Mouse (Mus musculus): ENCODE results near the gene Vps8. TPM values are rescaled to one million over a fixed set of nuclear protein-coding genes. Genes with fewer than 3 reads are reported as not detected.

The Vps8 gene
- polyA plus RNA-seq, 1 experiment from 2014 or later = 32.5 TPM

GRCm38 (mm10) chr16:21492894-21493293 lies 70.0 kb downstream of the Vps8 start:
- peaks cover 11% of the 10 kb centered on the region for H3K36me3 ChIP-seq
- no peaks in the 10 kb centered on the region for H3K27me3 ChIP-seq
- peaks cover 8% of the 10 kb centered on the region; the same call in 1 of the 2 replicates for H3K4me1 ChIP-seq (replicated peaks)
- no peaks in the 10 kb centered on the region for H3K9me3 ChIP-seq
- no peak overlapping the region for H3K4me2 ChIP-seq
- 0 out of 2 replicates have a peak overlapping the region, but pooled peaks have one; percentile 34 for H3K27ac ChIP-seq (replicated peaks)
- no peak overlapping the region for H3K9ac ChIP-seq
- ATAC-seq (ENCODE audit: low FRiP score, low read depth) = no peak
- WGBS = 16% methylated on average over 2 of the region's 2 CpGs
- H3K4me3 ChIP-seq = no peak overlapping the region

- no peak overlapping the region for H3K4me3 ChIP-seq
- H3K27me3 ChIP-seq = no peaks in the 10 kb centered on the region
- 92% methylated on average over 6 of the region's 6 CpGs for WGBS
- no peaks in the 10 kb centered on the region for H3K9me3 ChIP-seq
- H3K27ac ChIP-seq (replicated peaks) = no peak overlapping the region
- H3K36me3 ChIP-seq = peaks cover 11% of the 10 kb centered on the region
- no peak overlapping the region for H3K4me2 ChIP-seq
- ATAC-seq (ENCODE audit: low FRiP score, low read depth) = no peak
- peaks cover 8% of the 10 kb centered on the region; the same call in 1 of the 2 replicates for H3K4me1 ChIP-seq (replicated peaks)
- H3K9ac ChIP-seq = no peak overlapping the region
Observed at GRCm38 (mm10) chr16:21494681-21495080, 71.8 kb downstream of the Vps8 start.

GRCm38 (mm10) chr16:21496799-21497198 lies 73.9 kb downstream of the Vps8 start:
- ATAC-seq (ENCODE audit: low FRiP score, low read depth) = no peak
- H3K9ac ChIP-seq = no peak overlapping the region
- no peak overlapping the region for H3K4me2 ChIP-seq
- WGBS = 92% methylated on average over 9 of the region's 9 CpGs
- no peaks in the 10 kb centered on the region for H3K9me3 ChIP-seq
- H3K27ac ChIP-seq (replicated peaks) = no peak overlapping the region
- no peak overlapping the region for H3K4me3 ChIP-seq
- peaks cover 8% of the 10 kb centered on the region; the same call in 1 of the 2 replicates for H3K4me1 ChIP-seq (replicated peaks)
- H3K36me3 ChIP-seq = peaks cover 16% of the 10 kb centered on the region
- no peaks in the 10 kb centered on the region for H3K27me3 ChIP-seq

GRCm38 (mm10) chr16:21497627-21498026 lies 74.7 kb downstream of the Vps8 start:
- Histone ChIP-seq H3K4me2 (no peak overlapping the region), H3K4me1 (replicated peaks) (peaks cover 6% of the 10 kb centered on the region; the same call in 1 of the 2 replicates), H3K9me3 (no peaks in the 10 kb centered on the region), H3K36me3 (peaks cover 16% of the 10 kb centered on the region), H3K27ac (replicated peaks) (no peak overlapping the region), H3K27me3 (no peaks in the 10 kb centered on the region), H3K9ac (no peak overlapping the region), H3K4me3 (no peak overlapping the region)
- no peak for ATAC-seq (ENCODE audit: low FRiP score, low read depth)
- WGBS = 77% methylated on average over 3 of the region's 3 CpGs

GRCm38 (mm10) chr16:21498984-21499383 lies 76.1 kb downstream of the Vps8 start:
- no peaks in the 10 kb centered on the region for H3K4me1 ChIP-seq (replicated peaks)
- ATAC-seq (ENCODE audit: low FRiP score, low read depth) = no peak
- WGBS = 93% methylated on average over 4 of the region's 4 CpGs

GRCm38 (mm10) chr16:21499656-21500055 lies 76.7 kb downstream of the Vps8 start:
- 83% methylated on average over 7 of the region's 7 CpGs for WGBS

More at GRCm38 (mm10) chr16:21498984-21499383, 76.1 kb downstream of the Vps8 start:
- Histone ChIP-seq H3K4me2 (no peak overlapping the region), H3K9ac (no peak overlapping the region), H3K4me3 (no peak overlapping the region), H3K36me3 (peaks cover 16% of the 10 kb centered on the region), H3K27me3 (no peaks in the 10 kb centered on the region), H3K9me3 (no peaks in the 10 kb centered on the region), H3K27ac (replicated peaks) (no peak overlapping the region)

GRCm38 (mm10) chr16:21518833-21519232 lies 95.9 kb downstream of the Vps8 start:
- H3K9ac ChIP-seq = no peak overlapping the region
- H3K36me3 ChIP-seq = 0 out of 2 replicates have a peak, but pooled peaks cover 8% of the 10 kb centered on the region
- H3K4me3 ChIP-seq = no peak overlapping the region
- H3K4me1 ChIP-seq (replicated peaks) = no peaks in the 10 kb centered on the region
- no peak overlapping the region for H3K4me2 ChIP-seq
- H3K9me3 ChIP-seq = no peaks in the 10 kb centered on the region
- WGBS = 94% methylated on average over 9 of the region's 9 CpGs
- no peaks in the 10 kb centered on the region for H3K27me3 ChIP-seq
- ATAC-seq (ENCODE audit: low FRiP score, low read depth) = no peak
- H3K27ac ChIP-seq (replicated peaks) = no peak overlapping the region

More at GRCm38 (mm10) chr16:21499656-21500055, 76.7 kb downstream of the Vps8 start:
- Histone ChIP-seq H3K9me3 (no peaks in the 10 kb centered on the region), H3K4me3 (no peak overlapping the region), H3K27ac (replicated peaks) (no peak overlapping the region), H3K9ac (no peak overlapping the region), H3K36me3 (peaks cover 19% of the 10 kb centered on the region), H3K4me1 (replicated peaks) (no peaks in the 10 kb centered on the region), H3K4me2 (no peak overlapping the region), H3K27me3 (no peaks in the 10 kb centered on the region)
- no peak for ATAC-seq (ENCODE audit: low FRiP score, low read depth)

- Histone ChIP-seq H3K9ac (no peak overlapping the region), H3K4me3 (no peak overlapping the region), H3K9me3 (no peaks in the 10 kb centered on the region), H3K4me2 (no peak overlapping the region), H3K27ac (replicated peaks) (no peak overlapping the region), H3K4me1 (replicated peaks) (no peaks in the 10 kb centered on the region), H3K27me3 (no peaks in the 10 kb centered on the region), H3K36me3 (0 out of 2 replicates have a peak, but pooled peaks cover 8% of the 10 kb centered on the region)
- no peak for ATAC-seq (ENCODE audit: low FRiP score, low read depth)
Observed at GRCm38 (mm10) chr16:21519785-21520184, 96.9 kb downstream of the Vps8 start.

GRCm38 (mm10) chr16:21523738-21524137 lies 100.8 kb downstream of the Vps8 start:
- 87% methylated on average over 4 of the region's 4 CpGs for WGBS
- H3K36me3 ChIP-seq = 0 out of 2 replicates have a peak, but pooled peaks cover 3% of the 10 kb centered on the region
- no peaks in the 10 kb centered on the region for H3K4me1 ChIP-seq (replicated peaks)
- no peak overlapping the region for H3K4me2 ChIP-seq
- ATAC-seq (ENCODE audit: low FRiP score, low read depth) = no peak
- H3K27me3 ChIP-seq = no peaks in the 10 kb centered on the region
- no peak overlapping the region for H3K27ac ChIP-seq (replicated peaks)
- H3K9ac ChIP-seq = no peak overlapping the region
- H3K9me3 ChIP-seq = no peaks in the 10 kb centered on the region
- no peak overlapping the region for H3K4me3 ChIP-seq

GRCm38 (mm10) chr16:21525376-21525775 lies 102.5 kb downstream of the Vps8 start:
- Histone ChIP-seq H3K4me2 (no peak overlapping the region), H3K9me3 (no peaks in the 10 kb centered on the region), H3K27ac (replicated peaks) (no peak overlapping the region), H3K4me1 (replicated peaks) (no peaks in the 10 kb centered on the region), H3K4me3 (no peak overlapping the region), H3K36me3 (0 out of 2 replicates have a peak, but pooled peaks cover 3% of the 10 kb centered on the region), H3K9ac (no peak overlapping the region), H3K27me3 (no peaks in the 10 kb centered on the region)
- no peak for ATAC-seq (ENCODE audit: low FRiP score, low read depth)
- WGBS = 97% methylated on average over 1 of the region's 1 CpGs

GRCm38 (mm10) chr16:21527271-21528007 lies 104.5 kb downstream of the Vps8 start:
- H3K9me3 ChIP-seq = no peaks in the 10 kb centered on the region
- H3K27ac ChIP-seq (replicated peaks) = no peak overlapping the region
- H3K4me3 ChIP-seq = no peak overlapping the region
- 92% methylated on average over 10 of the region's 10 CpGs for WGBS
- no peaks in the 10 kb centered on the region for H3K4me1 ChIP-seq (replicated peaks)
- H3K4me2 ChIP-seq = no peak overlapping the region
- no peaks in the 10 kb centered on the region for H3K27me3 ChIP-seq
- H3K9ac ChIP-seq = no peak overlapping the region
- H3K36me3 ChIP-seq = 0 out of 2 replicates have a peak, but pooled peaks cover 3% of the 10 kb centered on the region
- no peak for ATAC-seq (ENCODE audit: low FRiP score, low read depth)

- 83% methylated on average over 4 of the region's 4 CpGs for WGBS
- Histone ChIP-seq H3K27ac (replicated peaks) (no peak overlapping the region), H3K9ac (no peak overlapping the region), H3K4me2 (no peak overlapping the region), H3K9me3 (no peaks in the 10 kb centered on the region), H3K4me3 (no peak overlapping the region), H3K27me3 (no peaks in the 10 kb centered on the region), H3K36me3 (peaks cover 10% of the 10 kb centered on the region), H3K4me1 (replicated peaks) (no peaks in the 10 kb centered on the region)
- no peak for ATAC-seq (ENCODE audit: low FRiP score, low read depth)
Observed at GRCm38 (mm10) chr16:21533503-21533902, 110.6 kb downstream of the Vps8 start.

Measured in hindbrain, embryonic 15.5 days (tissue).